Mouse (Mus musculus) skeletal muscle tissue, adult 2 months (tissue): Measurements from ENCODE around the gene Mrps25.

ENCODE experiments used
- DNase-seq: peaks from one replicate; pipeline ENCODE4 v3.0.0-alpha.2; 2012; ENCODE audit warnings: low read depth, low spot score

Gene Mrps25

DNA sequence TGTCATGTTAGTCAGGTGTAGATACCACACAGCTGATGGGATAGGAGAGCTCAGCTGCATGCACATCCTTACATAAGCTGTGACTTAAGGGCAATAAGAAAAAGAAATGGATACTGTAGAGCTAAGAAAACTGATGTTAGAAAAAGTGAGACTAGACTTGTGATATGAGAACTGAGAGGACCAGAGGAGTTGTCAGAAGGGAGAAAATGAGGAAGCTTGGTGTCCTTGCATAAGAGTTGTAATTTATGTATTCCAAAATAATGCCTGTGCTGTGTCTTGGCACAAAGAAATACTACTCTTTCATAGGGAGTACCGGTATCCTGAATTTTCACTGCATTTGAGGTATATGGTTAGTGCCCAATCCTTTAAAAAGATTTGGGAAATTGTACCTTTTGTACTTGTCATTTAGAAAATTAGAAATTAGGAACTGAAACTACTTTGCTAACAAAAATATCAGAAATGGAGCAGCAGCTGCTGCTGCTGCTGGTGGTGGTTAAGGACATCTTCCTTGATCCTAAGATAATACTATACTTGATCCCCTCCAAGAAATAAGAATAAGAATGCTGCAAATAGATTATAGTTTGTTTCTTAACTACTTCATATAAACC, 56.9 kb downstream of the Mrps25 start:
- no peak for DNase-seq

DNA sequence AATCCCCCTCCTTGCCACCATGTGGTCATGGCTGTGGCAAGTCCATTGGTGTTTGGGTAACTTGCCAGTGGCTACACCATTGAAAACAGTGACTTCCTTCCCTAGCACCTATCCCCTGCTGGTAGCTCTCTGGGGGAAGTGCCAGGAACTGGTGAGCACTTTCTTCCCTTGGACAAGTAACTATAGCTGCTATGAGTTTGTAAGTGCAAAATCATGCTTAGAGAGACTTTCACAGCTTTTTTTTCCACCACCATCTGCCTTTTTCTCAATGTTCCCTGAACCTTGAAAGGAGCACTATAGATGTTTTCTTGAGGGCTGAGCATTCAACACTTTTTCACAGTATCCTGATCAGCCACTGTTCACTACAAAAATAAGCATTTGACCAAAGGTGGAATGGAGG, 59.3 kb downstream of the Mrps25 start:
- DNase-seq, result no peak
